Mouse (Mus musculus) cerebellum, postnatal 36 days (tissue): ENCODE results near the gene Mak.
"Not testable (repeated sequence)": the region's sequence is repeated elsewhere in the genome, so short reads cannot be mapped to it uniquely, and the experiment has no call there.

Experiments
- DNase-seq, 2 experiments: peaks; one replicate each; pipeline ENCODE4 v3.0.0; 2021 to 2022; ENCODE audit warnings: mixed read lengths in 2 of 2

Gene Mak

GRCm38 (mm10) chr13:40994487-40995263, 84.8 kb downstream of the Mak start:
- DNase-seq: no peak

- no peak for DNase-seq
Measured at GRCm38 (mm10) chr13:40988418-40988817, 91.1 kb downstream of the Mak start.

- not testable (repeated sequence) for DNase-seq
Measured at GRCm38 (mm10) chr13:40987608-40988303, 91.8 kb downstream of the Mak start.

GRCm38 (mm10) chr13:40986081-40986480, 93.4 kb downstream of the Mak start:
- no peak for DNase-seq

GRCm38 (mm10) chr13:40982759-40983158, 96.7 kb downstream of the Mak start:
- DNase-seq: no peak

GRCm38 (mm10) chr13:40979321-40979720, 100.2 kb downstream of the Mak start:
- DNase-seq: no peak

GRCm38 (mm10) chr13:40978652-40979051, 100.9 kb downstream of the Mak start:
- DNase-seq: no peak

GRCm38 (mm10) chr13:40977609-40978008, 101.9 kb downstream of the Mak start:
- peak in 1 of 2 experiments; percentile 9 for DNase-seq
